Mouse (Mus musculus) ES-E14 (cell line): ENCODE data around the gene Nrxn3. TPM values are rescaled to one million over a fixed set of nuclear protein-coding genes. Genes with fewer than 3 reads are reported as not detected.

Source experiments
- DNase-seq: peaks from one replicate; pipeline ENCODE4 v3.0.0-alpha.2; 2013; ENCODE audit warnings: low read depth, low spot score
- H3K27ac ChIP-seq: 2 replicates; pipeline ENCODE4 v1.5.1; 2012; ENCODE audit warnings: low read depth, mild to moderate bottlenecking, low read length, moderate library complexity, mixed read lengths; ENCODE audit not compliant: poor library complexity, insufficient read depth, severe bottlenecking
- H3K36me3 ChIP-seq: 2 replicates; pipeline ENCODE4 v1.6.1; 2012; ENCODE audit warnings: mild to moderate bottlenecking, low read length, moderate library complexity, mixed read lengths; ENCODE audit not compliant: control insufficient read depth, poor library complexity, insufficient read depth, severe bottlenecking
- H3K4me1 ChIP-seq, 2 experiments: fragments of 150-350 bp in 1 of 2; sonication (generic) in 1 of 2; 2 replicates each; pipeline ENCODE4 v1.6.1; 2012; ENCODE audit warnings: low read length in 2 of 2, mild to moderate bottlenecking in 1 of 2, mixed read lengths in 1 of 2; ENCODE audit not compliant: control insufficient read depth in 2 of 2, insufficient read depth in 2 of 2, poor library complexity in 1 of 2
- H3K4me3 ChIP-seq, 2 experiments: fragments of 150-350 bp in 1 of 2; sonication (generic) in 1 of 2; 2 replicates each; pipeline ENCODE4 v1.5.1; 2012; ENCODE audit warnings: low read length in 2 of 2, low read depth in 1 of 2, mild to moderate bottlenecking in 1 of 2, mixed read lengths in 1 of 2; ENCODE audit not compliant: insufficient read depth in 1 of 2, poor library complexity in 1 of 2, severe bottlenecking in 1 of 2
- H3K9ac ChIP-seq: 2 replicates; pipeline ENCODE4 v1.6.1; 2012; ENCODE audit warnings: low read depth, mild to moderate bottlenecking, low read length, mixed read lengths; ENCODE audit not compliant: poor library complexity, insufficient read depth, severe bottlenecking
- H3K9me3 ChIP-seq: fragments of 150-350 bp; sonication (generic); 2 replicates; pipeline ENCODE4 v1.6.1; 2012; ENCODE audit warnings: low read depth, mild to moderate bottlenecking, low read length; ENCODE audit not compliant: control insufficient read depth, insufficient read depth
- CHD2 ChIP-seq: IDR thresholded peaks from 2 replicates; pipeline ENCODE4 v1.6.1; 2014; ENCODE audit warnings: mild to moderate bottlenecking, low read depth, low read length, inconsistent platforms
- HCFC1 ChIP-seq: IDR thresholded peaks from 2 replicates; pipeline ENCODE4 v1.6.1; 2012; ENCODE audit warnings: low read length, inconsistent platforms, borderline replicate concordance; ENCODE audit not compliant: insufficient read depth
- MAFK ChIP-seq: IDR thresholded peaks from 2 replicates; pipeline ENCODE4 v1.6.1; 2014; ENCODE audit warnings: mild to moderate bottlenecking, low read depth, low read length, inconsistent platforms; ENCODE audit not compliant: insufficient read depth
- ZC3H11A ChIP-seq: IDR thresholded peaks from 2 replicates; pipeline ENCODE4 v1.6.1; 2012; ENCODE audit warnings: low read depth, mild to moderate bottlenecking, inconsistent platforms, low read length, borderline replicate concordance
- ZNF384 ChIP-seq: IDR thresholded peaks from 2 replicates; pipeline ENCODE4 v1.6.1; 2012; ENCODE audit warnings: low read depth, low read length, inconsistent platforms
- in situ Hi-C, 2 experiments: fragments of 600-800 bp; cut with MboI; formaldehyde crosslinking; loops; one replicate each; pipeline ENCODE4 v1.15.1; 2025; ENCODE audit warnings: low sequenced_read_pairs in 2 of 2, inconsistent platforms in 1 of 2; ENCODE audit not compliant: unreplicated experiment in 2 of 2
- total RNA-seq: library from RNA; depleted of rRNA; stranded (reverse); fragments of 300-350 nt; gene quantifications from 2 replicates; pipeline ENCODE4 v1.2.3, GENCODE M21; 2012

Gene Nrxn3
- total RNA-seq, 1 experiment, result 0.13 TPM

- H3K4me1 ChIP-seq, result no peaks in the 10 kb centered on the region
- no peak overlapping the region for H3K4me3 ChIP-seq
- DNase-seq, result no peak
- no peak overlapping the region for H3K27ac ChIP-seq
- H3K9me3 ChIP-seq, result no peaks in the 10 kb centered on the region
- TF ChIP-seq ZNF384, result no peak
- no peak for TF ChIP-seq MAFK
- TF ChIP-seq HCFC1, result no peak
- TF ChIP-seq CHD2, result no peak
- TF ChIP-seq ZC3H11A, result no peak
- H3K9ac ChIP-seq, result no peak overlapping the region
- in situ Hi-C loops, result no loop called here
- H3K36me3 ChIP-seq, result no peaks in the 10 kb centered on the region
Observed at GRCm38 (mm10) chr12:89148974-89149411, 426.3 kb downstream of the Nrxn3 start.

- Histone ChIP-seq H3K4me1 (no peaks in the 10 kb centered on the region), H3K36me3 (no peaks in the 10 kb centered on the region), H3K9ac (no peak overlapping the region), H3K9me3 (no peaks in the 10 kb centered on the region), H3K4me3 (no peak overlapping the region), H3K27ac (no peak overlapping the region)
- in situ Hi-C loops, result no loop called here
- no peak for TF ChIP-seq CHD2
- TF ChIP-seq HCFC1, result no peak
- no peak for TF ChIP-seq ZNF384
- no peak for TF ChIP-seq ZC3H11A
- TF ChIP-seq MAFK, result no peak
- DNase-seq, result no peak
Observed at GRCm38 (mm10) chr12:89149455-89149854, 426.8 kb downstream of the Nrxn3 start.

- in situ Hi-C loops, result no loop called here
- DNase-seq, result no peak
- no peaks in the 10 kb centered on the region for H3K9me3 ChIP-seq
- no peaks in the 10 kb centered on the region for H3K4me1 ChIP-seq
- H3K4me3 ChIP-seq, result no peak overlapping the region
- no peaks in the 10 kb centered on the region for H3K36me3 ChIP-seq
- no peak overlapping the region for H3K27ac ChIP-seq
- no peak overlapping the region for H3K9ac ChIP-seq
- TF ChIP-seq HCFC1 (no peak), MAFK (no peak), ZC3H11A (no peak), ZNF384 (no peak)
Observed at GRCm38 (mm10) chr12:89156086-89156757, 433.5 kb downstream of the Nrxn3 start.

GRCm38 (mm10) chr12:89159353-89159752 lies 436.7 kb downstream of the Nrxn3 start:
- Histone ChIP-seq H3K36me3 (no peaks in the 10 kb centered on the region), H3K4me3 (no peak overlapping the region), H3K4me1 (no peaks in the 10 kb centered on the region), H3K27ac (no peak overlapping the region), H3K9ac (no peak overlapping the region), H3K9me3 (no peaks in the 10 kb centered on the region)
- in situ Hi-C loops, result no loop called here
- no peak for DNase-seq
- TF ChIP-seq HCFC1 (no peak), CHD2 (no peak), MAFK (no peak), ZNF384 (no peak), ZC3H11A (no peak)
